Mouse (Mus musculus) MEL (cell line): ENCODE results near the gene Edil3.

Experiments used
- CTCF ChIP-seq, 3 experiments: IDR thresholded peaks in 2 of 3; conservative IDR thresholded peaks in 1 of 3; 2 replicates each; pipeline ENCODE4 v1.5.1; 2011 to 2012; ENCODE audit warnings: low read length in 3 of 3, low read depth in 2 of 3, mild to moderate bottlenecking in 2 of 3, improper control_type of control experiment in 1 of 3, inconsistent platforms in 1 of 3, mixed read lengths in 1 of 3, moderate library complexity in 1 of 3; ENCODE audit not compliant: control insufficient read depth in 1 of 3, insufficient read depth in 1 of 3, poor library complexity in 1 of 3, severe bottlenecking in 1 of 3
- GATA1 ChIP-seq: IDR thresholded peaks from 2 replicates; pipeline ENCODE4 v1.6.1; 2011; ENCODE audit warnings: low read depth, low read length, improper control_type of control experiment
- MYB ChIP-seq: IDR thresholded peaks from 2 replicates; pipeline ENCODE4 v1.6.1; 2011; ENCODE audit warnings: mild to moderate bottlenecking, low read depth, low read length, improper control_type of control experiment
- NELFE ChIP-seq: IDR thresholded peaks from 2 replicates; pipeline ENCODE4 v1.6.1; 2011; ENCODE audit warnings: low read depth, low read length, improper control_type of control experiment
- POLR2A ChIP-seq, 2 experiments: IDR thresholded peaks; 2 replicates each; pipeline ENCODE4 v1.6.1; 2011 to 2012; ENCODE audit warnings: low read length in 2 of 2, mild to moderate bottlenecking in 2 of 2, control low read depth in 1 of 2, improper control_type of control experiment in 1 of 2, low read depth in 1 of 2, moderate library complexity in 1 of 2; ENCODE audit not compliant: control insufficient read depth in 1 of 2, insufficient read depth in 1 of 2, poor library complexity in 1 of 2
- USF2 ChIP-seq, 2 experiments: IDR thresholded peaks; 2 replicates each; pipeline ENCODE4 v1.6.1; 2011 to 2012; ENCODE audit warnings: improper control_type of control experiment in 2 of 2, low read length in 2 of 2, borderline replicate concordance in 1 of 2, inconsistent platforms in 1 of 2, low read depth in 1 of 2, mild to moderate bottlenecking in 1 of 2; ENCODE audit not compliant: insufficient read depth in 1 of 2
- ZMIZ1 ChIP-seq: IDR thresholded peaks from 2 replicates; pipeline ENCODE4 v1.6.1; 2012; ENCODE audit warnings: low read depth, mild to moderate bottlenecking, inconsistent platforms, low read length, improper control_type of control experiment, moderate library complexity

DNA sequence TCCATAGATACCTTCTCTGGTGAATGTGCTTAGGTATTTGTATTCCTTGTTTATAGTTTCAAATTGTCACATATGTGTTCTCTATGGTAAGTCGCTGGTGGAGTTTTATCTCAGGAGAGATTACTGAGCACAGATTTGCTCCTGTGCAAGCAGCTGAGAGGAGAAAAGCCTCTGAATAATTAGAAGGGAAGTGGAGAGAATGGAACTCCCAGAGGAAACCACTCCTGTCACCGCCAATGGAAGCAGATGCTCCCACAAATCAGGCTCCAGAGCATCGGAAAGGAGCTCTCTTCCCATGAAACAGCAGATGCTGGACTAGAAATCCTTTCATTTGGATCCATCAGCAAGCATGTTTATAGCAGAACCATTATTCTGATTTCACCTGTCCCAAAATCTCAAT is 534.0 kb downstream of the Edil3 start:
- no peak for TF ChIP-seq NELFE
- no peak for TF ChIP-seq ZMIZ1
- TF ChIP-seq GATA1, result no peak
- TF ChIP-seq CTCF (IDR thresholded peaks at IDR 0.05 in 2 of 3, conservative IDR thresholded peaks at IDR 0.05 in 1 of 3; ENCODE audit: control insufficient read depth in 1 of 3, insufficient read depth in 1 of 3, low read depth in 2 of 3, low read length in 3 of 3, poor library complexity in 1 of 3, severe bottlenecking in 1 of 3), result no peak
- TF ChIP-seq MYB, result no peak
- no peak for TF ChIP-seq USF2 (IDR thresholded peaks at IDR 0.05; ENCODE audit: borderline replicate concordance in 1 of 2, insufficient read depth in 1 of 2, low read depth in 1 of 2, low read length in 2 of 2)
- no peak for TF ChIP-seq POLR2A (IDR thresholded peaks at IDR 0.05; ENCODE audit: control insufficient read depth in 1 of 2, insufficient read depth in 1 of 2, low read depth in 1 of 2, low read length in 2 of 2, poor library complexity in 1 of 2)
